Mouse (Mus musculus): Measurements from ENCODE around the gene Agtr1a. TPM values are rescaled to one million over a fixed set of nuclear protein-coding genes. Genes with fewer than 3 reads are reported as not detected.

Gene Agtr1a
- polyA plus RNA-seq (2012), result not detected in 2 replicates

DNA sequence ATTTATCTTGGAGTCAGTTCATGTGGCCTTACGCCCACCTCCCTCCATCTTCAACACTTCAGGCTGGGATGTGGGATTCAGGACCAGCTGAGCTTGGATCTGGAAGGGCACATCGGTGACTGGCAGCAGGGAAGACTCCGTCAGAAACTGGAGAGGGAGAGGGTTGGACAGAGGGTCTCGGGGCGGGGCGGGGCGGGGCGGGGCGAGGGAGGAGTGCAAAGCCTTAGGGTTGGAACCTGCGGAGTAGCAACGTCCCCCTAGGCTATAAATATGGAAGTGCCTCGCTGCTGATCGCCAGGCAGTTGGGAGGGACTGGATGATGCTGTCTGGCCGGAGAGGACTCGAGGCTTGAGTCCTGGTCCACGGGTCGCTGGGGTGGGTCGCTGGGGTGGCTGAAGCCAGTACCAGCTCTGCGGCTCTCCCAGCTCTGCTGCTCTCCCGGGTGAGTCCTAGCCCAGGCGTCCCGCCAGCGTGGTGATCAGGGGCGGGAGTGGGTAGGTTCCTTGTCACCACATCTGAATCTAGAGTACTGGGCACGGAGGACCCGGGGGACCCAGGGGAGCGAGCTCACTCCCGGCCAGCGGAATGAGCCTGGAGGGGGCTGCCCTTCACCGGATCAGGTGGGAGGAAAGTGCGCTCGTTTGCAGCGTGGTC, at the start of gene Agtr1a:
Gene Agtr1a (plus strand): TSS at position 294 of the 654 bp plus-strand sequence.
- H3K9me3 ChIP-seq (ENCODE audit: control insufficient read depth, low read length), result no peaks in the 10 kb centered on the region
- no peaks in the 10 kb centered on the region for H3K36me3 ChIP-seq (ENCODE audit: control insufficient read depth)
- H3K4me3 ChIP-seq (replicated peaks), result peak within 1 kb of the TSS; percentile 55
- no peaks in the 10 kb centered on the region for H3K4me1 ChIP-seq (ENCODE audit: control insufficient read depth)
- peaks cover 11% of the 10 kb centered on the region for H3K27me3 ChIP-seq (ENCODE audit: control insufficient read depth)
- no peak for TF ChIP-seq GATA1 (IDR thresholded peaks at IDR 0.05; ENCODE audit: low read length)
- no peak for TF ChIP-seq TAL1 (IDR thresholded peaks at IDR 0.05; ENCODE audit: low read length)

DNA sequence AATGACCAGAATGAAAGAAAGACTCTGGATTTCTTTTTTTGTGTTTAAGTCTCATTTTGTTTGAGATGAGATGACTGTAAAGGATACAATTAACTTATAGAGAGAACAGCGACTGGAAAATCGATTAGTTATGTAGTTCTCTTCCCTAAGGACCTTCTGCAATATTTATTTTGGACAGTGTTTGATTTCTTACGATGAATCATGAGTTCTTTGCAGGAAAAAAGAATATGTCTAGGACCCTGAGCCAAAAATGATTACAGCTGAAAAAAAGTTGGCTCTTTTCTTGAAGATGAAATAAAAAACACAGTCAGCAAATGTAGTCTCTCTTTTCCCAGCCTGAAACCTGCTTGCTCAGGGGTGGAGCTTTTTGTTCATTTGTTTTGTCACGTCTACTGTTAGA, 26.0 kb upstream of the Agtr1a start:
- H3K27me3 ChIP-seq (ENCODE audit: control insufficient read depth), result no peaks in the 10 kb centered on the region
- no peaks in the 10 kb centered on the region for H3K36me3 ChIP-seq (ENCODE audit: control insufficient read depth)
- H3K9me3 ChIP-seq (ENCODE audit: control insufficient read depth, low read length), result no peaks in the 10 kb centered on the region
- TF ChIP-seq GATA1 (IDR thresholded peaks at IDR 0.05; ENCODE audit: low read length), result no peak
- TF ChIP-seq TAL1 (IDR thresholded peaks at IDR 0.05; ENCODE audit: low read length), result no peak
- H3K4me1 ChIP-seq (ENCODE audit: control insufficient read depth), result no peaks in the 10 kb centered on the region
- no peak overlapping the region for H3K4me3 ChIP-seq (replicated peaks)

DNA sequence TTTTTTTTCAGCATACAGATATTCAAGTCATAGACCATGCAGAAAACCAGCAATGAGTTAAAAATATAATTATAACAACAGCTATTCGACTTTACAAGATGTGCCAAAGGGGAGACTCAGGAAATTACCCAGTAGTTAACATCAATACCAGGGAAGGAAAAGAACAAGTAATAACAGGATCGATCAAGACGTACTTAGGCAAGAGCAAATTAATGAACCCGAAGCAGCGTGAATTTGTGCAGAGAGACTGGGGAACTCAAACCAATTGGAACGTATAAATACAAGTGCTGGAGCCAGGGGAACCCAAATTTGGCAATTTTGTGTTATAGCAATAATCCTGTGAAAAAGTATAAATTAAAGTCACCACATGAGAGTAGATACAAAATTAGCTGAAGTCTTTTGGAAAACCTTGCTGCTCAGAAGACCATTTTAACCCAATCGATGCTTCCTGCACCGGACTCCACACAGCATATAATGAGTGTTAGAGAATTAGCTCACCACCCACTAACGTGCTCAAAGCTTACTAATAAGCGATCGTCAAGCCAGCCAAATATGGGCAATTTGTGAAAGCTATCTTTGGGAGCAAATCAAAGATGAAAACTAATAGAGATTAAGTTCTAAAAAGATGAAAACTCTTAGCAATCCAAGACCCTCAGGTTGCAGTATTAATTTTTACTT, 11.4 kb upstream of the Agtr1a start:
- TF ChIP-seq TAL1 (IDR thresholded peaks at IDR 0.05; ENCODE audit: low read length), result no peak
- TF ChIP-seq GATA1 (IDR thresholded peaks at IDR 0.05; ENCODE audit: low read length), result no peak
- no peaks in the 10 kb centered on the region for H3K4me1 ChIP-seq (ENCODE audit: control insufficient read depth)
- no peak overlapping the region for H3K4me3 ChIP-seq (replicated peaks)
- H3K9me3 ChIP-seq (ENCODE audit: control insufficient read depth, low read length), result no peaks in the 10 kb centered on the region
- H3K36me3 ChIP-seq (ENCODE audit: control insufficient read depth), result no peaks in the 10 kb centered on the region
- no peaks in the 10 kb centered on the region for H3K27me3 ChIP-seq (ENCODE audit: control insufficient read depth)

DNA sequence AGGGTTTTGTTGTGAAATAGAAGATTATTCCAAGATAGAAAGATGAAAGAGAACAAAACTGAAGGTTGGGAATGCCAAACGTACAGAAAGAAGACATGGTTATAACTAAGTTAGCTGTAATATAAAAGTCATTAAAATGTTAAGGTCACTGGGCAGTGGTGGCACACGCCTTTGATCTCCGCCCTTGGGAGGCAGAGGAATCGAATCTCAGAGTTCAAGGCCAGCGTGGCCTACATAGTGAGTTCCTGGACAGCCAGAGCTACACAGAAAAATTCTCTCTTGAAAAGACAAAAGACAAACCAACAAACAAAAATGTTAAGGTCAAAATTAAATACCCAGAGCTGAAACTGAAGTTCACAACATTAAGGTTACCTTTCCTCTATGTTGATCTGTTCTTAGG, 5.2 kb upstream of the Agtr1a start:
- Histone ChIP-seq H3K36me3 (ENCODE audit: control insufficient read depth) (no peaks in the 10 kb centered on the region), H3K4me1 (ENCODE audit: control insufficient read depth) (no peaks in the 10 kb centered on the region), H3K9me3 (ENCODE audit: control insufficient read depth, low read length) (no peaks in the 10 kb centered on the region), H3K27me3 (ENCODE audit: control insufficient read depth) (no peaks in the 10 kb centered on the region), H3K4me3 (replicated peaks) (no peak overlapping the region)
- TF ChIP-seq TAL1 (IDR thresholded peaks at IDR 0.05; ENCODE audit: low read length) (no peak), GATA1 (IDR thresholded peaks at IDR 0.05; ENCODE audit: low read length) (no peak)

DNA sequence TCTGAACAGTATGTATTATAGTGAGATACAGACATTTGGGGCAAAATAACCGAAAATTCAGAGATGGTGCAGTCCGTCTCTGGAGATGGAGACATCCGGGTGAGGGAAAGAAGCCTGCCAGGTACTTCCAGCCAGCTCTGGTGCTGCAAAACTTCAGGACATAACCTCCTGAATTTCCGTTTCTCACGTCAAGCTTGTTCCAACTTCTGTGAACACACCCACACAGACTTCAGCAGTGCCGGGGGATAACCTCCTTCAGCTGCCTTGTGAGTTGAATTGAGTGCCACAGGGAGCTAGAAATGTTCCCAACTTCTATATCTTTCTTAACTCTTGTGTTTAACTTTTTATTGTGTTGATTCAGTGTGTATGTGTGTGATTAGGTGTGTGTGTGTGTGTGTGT, 4.4 kb upstream of the Agtr1a start:
- Histone ChIP-seq H3K27me3 (ENCODE audit: control insufficient read depth) (peaks cover 7% of the 10 kb centered on the region), H3K9me3 (ENCODE audit: control insufficient read depth, low read length) (no peaks in the 10 kb centered on the region), H3K36me3 (ENCODE audit: control insufficient read depth) (no peaks in the 10 kb centered on the region), H3K4me3 (replicated peaks) (no peak overlapping the region), H3K4me1 (ENCODE audit: control insufficient read depth) (no peaks in the 10 kb centered on the region)
- TF ChIP-seq TAL1 (IDR thresholded peaks at IDR 0.05; ENCODE audit: low read length) (no peak), GATA1 (IDR thresholded peaks at IDR 0.05; ENCODE audit: low read length) (no peak)

DNA sequence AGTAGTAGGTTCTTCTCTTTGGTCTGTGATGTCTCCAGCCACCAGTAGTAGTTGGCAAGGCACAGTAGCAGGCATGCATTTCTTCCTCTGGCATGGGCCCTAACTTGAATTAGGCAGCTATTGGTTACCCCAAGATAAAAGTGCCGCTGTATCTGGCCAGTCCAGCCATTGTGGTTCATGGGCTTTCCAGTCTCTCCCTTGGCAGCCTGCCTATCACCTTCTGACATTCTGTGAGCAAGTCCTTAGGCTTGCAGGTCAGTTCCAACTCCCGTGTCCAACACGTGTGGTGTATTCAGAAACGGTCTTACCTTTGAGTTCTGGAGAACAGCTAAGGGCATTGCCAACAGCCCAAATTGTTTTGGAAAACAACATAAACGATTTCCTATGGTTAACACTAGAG, 3.7 kb upstream of the Agtr1a start:
- no peak for TF ChIP-seq GATA1 (IDR thresholded peaks at IDR 0.05; ENCODE audit: low read length)
- TF ChIP-seq TAL1 (IDR thresholded peaks at IDR 0.05; ENCODE audit: low read length), result no peak
- no peak overlapping the region for H3K4me3 ChIP-seq (replicated peaks)
- no peaks in the 10 kb centered on the region for H3K36me3 ChIP-seq (ENCODE audit: control insufficient read depth)

DNA sequence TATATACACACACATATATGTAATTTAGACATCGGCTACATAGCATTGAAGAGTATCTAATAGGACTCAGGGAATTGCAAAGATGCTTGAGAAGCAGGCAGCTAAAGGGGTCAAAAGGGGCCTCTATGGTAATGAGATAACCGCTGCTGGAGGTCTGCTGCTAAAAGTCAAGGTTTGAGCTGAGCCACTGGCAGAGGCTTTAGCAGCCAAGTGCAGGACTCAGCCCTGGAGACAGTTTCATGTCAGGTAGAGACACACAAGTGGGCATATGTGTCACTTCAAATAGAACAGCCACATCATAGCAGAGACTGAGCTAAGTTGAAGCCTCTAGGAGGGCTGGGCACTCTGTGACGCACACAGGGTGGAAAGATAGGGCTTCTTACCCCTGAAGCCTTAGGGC, 1.6 kb upstream of the Agtr1a start:
- no peaks in the 10 kb centered on the region for H3K9me3 ChIP-seq (ENCODE audit: control insufficient read depth, low read length)
- no peaks in the 10 kb centered on the region for H3K4me1 ChIP-seq (ENCODE audit: control insufficient read depth)
- no peaks in the 10 kb centered on the region for H3K36me3 ChIP-seq (ENCODE audit: control insufficient read depth)
- H3K27me3 ChIP-seq (ENCODE audit: control insufficient read depth), result peaks cover 11% of the 10 kb centered on the region
- no peak for TF ChIP-seq GATA1 (IDR thresholded peaks at IDR 0.05; ENCODE audit: low read length)
- no peak for TF ChIP-seq TAL1 (IDR thresholded peaks at IDR 0.05; ENCODE audit: low read length)
- no peak overlapping the region for H3K4me3 ChIP-seq (replicated peaks)

More for the DNA sequence above, 3.7 kb upstream of the Agtr1a start:
- H3K27me3 ChIP-seq (ENCODE audit: control insufficient read depth), result peaks cover 11% of the 10 kb centered on the region
- no peaks in the 10 kb centered on the region for H3K9me3 ChIP-seq (ENCODE audit: control insufficient read depth, low read length)
- H3K4me1 ChIP-seq (ENCODE audit: control insufficient read depth), result no peaks in the 10 kb centered on the region

DNA sequence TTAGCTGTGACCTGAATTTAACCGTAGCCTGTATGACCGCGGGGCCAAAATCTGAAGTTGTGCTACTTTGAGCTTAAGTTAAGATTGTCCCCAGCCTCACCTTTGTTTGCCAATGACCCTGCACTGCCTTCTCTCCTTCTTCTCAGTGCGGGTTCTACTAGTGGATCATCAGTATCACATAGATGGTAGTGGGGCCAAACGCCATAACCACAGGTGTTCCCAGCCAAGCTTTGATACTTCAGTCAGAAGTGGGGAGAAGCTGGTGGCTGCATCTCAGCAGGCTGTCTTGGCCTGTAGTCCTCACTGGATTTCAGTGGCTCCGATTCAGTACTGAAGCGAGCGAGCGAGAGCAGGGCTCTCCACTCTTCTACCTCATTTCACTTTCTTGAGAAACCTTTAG, 672 bp downstream of the Agtr1a start:
- Histone ChIP-seq H3K27me3 (ENCODE audit: control insufficient read depth) (peaks cover 11% of the 10 kb centered on the region), H3K36me3 (ENCODE audit: control insufficient read depth) (no peaks in the 10 kb centered on the region), H3K4me3 (replicated peaks) (peak overlapping the region; percentile 55), H3K9me3 (ENCODE audit: control insufficient read depth, low read length) (no peaks in the 10 kb centered on the region), H3K4me1 (ENCODE audit: control insufficient read depth) (no peaks in the 10 kb centered on the region)
- TF ChIP-seq GATA1 (IDR thresholded peaks at IDR 0.05; ENCODE audit: low read length) (no peak), TAL1 (IDR thresholded peaks at IDR 0.05; ENCODE audit: low read length) (no peak)

DNA sequence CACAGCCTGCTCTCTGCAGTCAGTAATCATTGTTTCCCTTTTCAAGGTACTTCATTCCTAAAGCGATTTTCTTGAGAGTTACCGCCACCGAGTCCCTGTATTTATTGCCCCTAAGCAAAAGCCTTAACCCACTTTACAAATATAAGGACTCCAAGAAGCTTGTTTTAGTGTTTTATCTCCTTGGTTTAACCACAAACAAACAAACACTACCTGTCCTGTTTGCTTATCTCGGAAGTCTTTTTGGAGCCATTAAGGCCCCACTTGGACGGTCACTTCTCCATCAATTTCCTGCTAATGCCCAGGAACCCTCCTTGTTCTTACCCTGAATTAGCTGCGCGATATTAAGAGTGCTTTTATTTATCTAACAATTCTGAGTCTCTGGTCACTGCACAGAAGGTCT, 1.4 kb downstream of the Agtr1a start:
- Histone ChIP-seq H3K9me3 (ENCODE audit: control insufficient read depth, low read length) (no peaks in the 10 kb centered on the region), H3K4me1 (ENCODE audit: control insufficient read depth) (no peaks in the 10 kb centered on the region), H3K4me3 (replicated peaks) (no peak overlapping the region), H3K36me3 (ENCODE audit: control insufficient read depth) (no peaks in the 10 kb centered on the region), H3K27me3 (ENCODE audit: control insufficient read depth) (peaks cover 11% of the 10 kb centered on the region)
- no peak for TF ChIP-seq TAL1 (IDR thresholded peaks at IDR 0.05; ENCODE audit: low read length)
- TF ChIP-seq GATA1 (IDR thresholded peaks at IDR 0.05; ENCODE audit: low read length), result no peak
